Mouse (Mus musculus): ENCODE measurements around the gene Siah1a. TPM values are rescaled to one million over a fixed set of nuclear protein-coding genes. Genes with fewer than 3 reads are reported as not detected.

Gene Siah1a
- polyA plus RNA-seq, 1 experiment from 2014 or later, result 39.7 TPM

DNA sequence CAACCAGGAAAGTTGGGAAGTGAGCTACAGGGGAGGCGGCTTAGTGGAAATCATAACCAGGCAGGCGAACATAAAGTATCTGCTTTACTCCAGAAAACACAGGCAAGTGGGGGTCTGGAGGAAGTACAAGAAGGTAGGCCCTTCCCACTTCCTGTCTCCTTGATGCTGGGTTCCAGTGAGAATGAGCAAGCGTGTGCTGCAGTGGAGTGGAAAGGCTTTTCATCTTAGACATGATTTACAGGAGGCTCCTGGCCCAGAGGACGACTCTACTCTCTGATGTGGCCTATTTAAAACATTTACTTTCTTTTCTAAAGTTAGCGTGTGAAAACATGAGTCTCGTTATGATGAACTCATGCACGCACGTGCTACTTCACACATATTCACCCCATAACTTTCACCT lies 33.5 kb upstream of the Siah1a start:
- Histone ChIP-seq H3K27me3 (ENCODE audit: control insufficient read depth, insufficient read depth, low read length) (no peaks in the 10 kb centered on the region), H3K27ac (replicated peaks in 1 of 2; ENCODE audit: control insufficient read depth in 1 of 2, insufficient read depth in 1 of 2, low read depth in 2 of 2, low read length in 2 of 2) (no peak overlapping the region), H3K4me2 (ENCODE audit: low read length) (no peak overlapping the region), H3K9ac (ENCODE audit: low read length) (no peak overlapping the region), H3K9me3 (ENCODE audit: control insufficient read depth, low read length) (no peaks in the 10 kb centered on the region), H3K4me1 (ENCODE audit: control insufficient read depth in 2 of 2, insufficient read depth in 2 of 2, low read length in 2 of 2) (no peaks in the 10 kb centered on the region), H3K4me3 (ENCODE audit: control insufficient read depth in 1 of 2, insufficient read depth in 1 of 2, low read depth in 1 of 2, low read length in 2 of 2) (no peak overlapping the region), H3K36me3 (ENCODE audit: control insufficient read depth, insufficient read depth, low read length) (no peaks in the 10 kb centered on the region)
- no peak for ATAC-seq (ENCODE audit: insufficient number of reproducible peaks, insufficient read depth, low FRiP score, low read depth)
- 79% methylated on average over 8 of the region's 8 CpGs for whole genome bisulfite sequencing

- Histone ChIP-seq H3K27me3 (ENCODE audit: control insufficient read depth, insufficient read depth, low read length) (no peaks in the 10 kb centered on the region), H3K9ac (ENCODE audit: low read length) (no peak overlapping the region), H3K4me1 (ENCODE audit: control insufficient read depth in 2 of 2, insufficient read depth in 2 of 2, low read length in 2 of 2) (peaks cover 3 to 7% of the 10 kb centered on the region in 2 experiments; a peak in 2 of 4 replicates), H3K9me3 (ENCODE audit: control insufficient read depth, low read length) (no peaks in the 10 kb centered on the region), H3K27ac (replicated peaks in 1 of 2; ENCODE audit: control insufficient read depth in 1 of 2, insufficient read depth in 1 of 2, low read depth in 2 of 2, low read length in 2 of 2) (no peak overlapping the region), H3K36me3 (ENCODE audit: control insufficient read depth, insufficient read depth, low read length) (no peaks in the 10 kb centered on the region), H3K4me2 (ENCODE audit: low read length) (no peak overlapping the region), H3K4me3 (ENCODE audit: control insufficient read depth in 1 of 2, insufficient read depth in 1 of 2, low read depth in 1 of 2, low read length in 2 of 2) (no peak overlapping the region)
- ATAC-seq (ENCODE audit: insufficient number of reproducible peaks, insufficient read depth, low FRiP score, low read depth), result no peak
- WGBS, result 77% methylated on average over 1 of the region's 1 CpGs
These were observed 24.4 kb upstream of the Siah1a start for GRCm38 (mm10) chr8:86769945-86770715.

DNA sequence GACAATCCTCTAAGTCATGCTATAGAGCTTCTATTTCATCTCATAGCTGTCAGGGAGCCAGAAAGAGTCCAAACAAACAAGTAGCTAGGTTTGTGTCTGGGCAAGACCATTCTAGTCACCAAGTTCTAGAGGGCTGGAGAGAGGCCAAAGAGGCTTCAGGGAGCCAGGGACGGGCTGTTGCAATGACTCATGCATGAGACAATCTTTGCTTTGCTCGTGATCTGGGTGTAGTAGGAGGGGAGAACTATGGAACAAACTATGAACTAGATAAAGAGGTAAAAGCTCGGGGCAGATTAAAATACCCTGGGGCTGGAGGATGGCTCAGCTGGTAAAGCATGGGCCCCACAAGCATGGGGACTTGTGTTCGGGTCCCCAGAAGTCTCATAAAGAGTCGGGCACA lies 22.8 kb upstream of the Siah1a start:
- no peak overlapping the region for H3K9ac ChIP-seq (ENCODE audit: low read length)
- no peak overlapping the region for H3K27ac ChIP-seq (replicated peaks in 1 of 2; ENCODE audit: control insufficient read depth in 1 of 2, insufficient read depth in 1 of 2, low read depth in 2 of 2, low read length in 2 of 2)
- no peaks in the 10 kb centered on the region for H3K9me3 ChIP-seq (ENCODE audit: control insufficient read depth, low read length)
- no peaks in the 10 kb centered on the region for H3K27me3 ChIP-seq (ENCODE audit: control insufficient read depth, insufficient read depth, low read length)
- WGBS, result 42% methylated on average over 5 of the region's 5 CpGs
- no peak overlapping the region for H3K4me3 ChIP-seq (ENCODE audit: control insufficient read depth in 1 of 2, insufficient read depth in 1 of 2, low read depth in 1 of 2, low read length in 2 of 2)
- no peak overlapping the region for H3K4me2 ChIP-seq (ENCODE audit: low read length)
- ATAC-seq (ENCODE audit: insufficient number of reproducible peaks, insufficient read depth, low FRiP score, low read depth), result no peak
- no peaks in the 10 kb centered on the region for H3K36me3 ChIP-seq (ENCODE audit: control insufficient read depth, insufficient read depth, low read length)
- peaks cover 3 to 7% of the 10 kb centered on the region in 2 experiments; a peak in 2 of 4 replicates for H3K4me1 ChIP-seq (ENCODE audit: control insufficient read depth in 2 of 2, insufficient read depth in 2 of 2, low read length in 2 of 2)

- Histone ChIP-seq H3K9ac (ENCODE audit: low read length) (no peak overlapping the region), H3K4me3 (ENCODE audit: control insufficient read depth in 1 of 2, insufficient read depth in 1 of 2, low read depth in 1 of 2, low read length in 2 of 2) (no peak overlapping the region), H3K4me2 (ENCODE audit: low read length) (no peak overlapping the region), H3K27me3 (ENCODE audit: control insufficient read depth, insufficient read depth, low read length) (no peaks in the 10 kb centered on the region), H3K4me1 (ENCODE audit: control insufficient read depth in 2 of 2, insufficient read depth in 2 of 2, low read length in 2 of 2) (peaks cover 3 to 7% of the 10 kb centered on the region in 2 experiments; a peak in 2 of 4 replicates), H3K27ac (replicated peaks in 1 of 2; ENCODE audit: control insufficient read depth in 1 of 2, insufficient read depth in 1 of 2, low read depth in 2 of 2, low read length in 2 of 2) (no peak overlapping the region), H3K36me3 (ENCODE audit: control insufficient read depth, insufficient read depth, low read length) (no peaks in the 10 kb centered on the region), H3K9me3 (ENCODE audit: control insufficient read depth, low read length) (no peaks in the 10 kb centered on the region)
- no peak for ATAC-seq (ENCODE audit: insufficient number of reproducible peaks, insufficient read depth, low FRiP score, low read depth)
- WGBS, result 77% methylated on average over 9 of the region's 9 CpGs
These were observed 20.9 kb upstream of the Siah1a start for GRCm38 (mm10) chr8:86766548-86767211.

- ATAC-seq (ENCODE audit: insufficient number of reproducible peaks, insufficient read depth, low FRiP score, low read depth), result no peak
- H3K4me2 ChIP-seq (ENCODE audit: low read length), result no peak overlapping the region
- H3K27ac ChIP-seq (replicated peaks in 1 of 2; ENCODE audit: control insufficient read depth in 1 of 2, insufficient read depth in 1 of 2, low read depth in 2 of 2, low read length in 2 of 2), result no peak overlapping the region
- 86% methylated on average over 8 of the region's 8 CpGs for WGBS
- no peak overlapping the region for H3K4me3 ChIP-seq (ENCODE audit: control insufficient read depth in 1 of 2, insufficient read depth in 1 of 2, low read depth in 1 of 2, low read length in 2 of 2)
- no peaks in the 10 kb centered on the region for H3K9me3 ChIP-seq (ENCODE audit: control insufficient read depth, low read length)
- H3K9ac ChIP-seq (ENCODE audit: low read length), result no peak overlapping the region
- peaks cover 3 to 7% of the 10 kb centered on the region in 2 experiments; a peak in 2 of 4 replicates for H3K4me1 ChIP-seq (ENCODE audit: control insufficient read depth in 2 of 2, insufficient read depth in 2 of 2, low read length in 2 of 2)
- H3K27me3 ChIP-seq (ENCODE audit: control insufficient read depth, insufficient read depth, low read length), result no peaks in the 10 kb centered on the region
- no peaks in the 10 kb centered on the region for H3K36me3 ChIP-seq (ENCODE audit: control insufficient read depth, insufficient read depth, low read length)
These were observed 19.9 kb upstream of the Siah1a start for GRCm38 (mm10) chr8:86765669-86766068.

DNA sequence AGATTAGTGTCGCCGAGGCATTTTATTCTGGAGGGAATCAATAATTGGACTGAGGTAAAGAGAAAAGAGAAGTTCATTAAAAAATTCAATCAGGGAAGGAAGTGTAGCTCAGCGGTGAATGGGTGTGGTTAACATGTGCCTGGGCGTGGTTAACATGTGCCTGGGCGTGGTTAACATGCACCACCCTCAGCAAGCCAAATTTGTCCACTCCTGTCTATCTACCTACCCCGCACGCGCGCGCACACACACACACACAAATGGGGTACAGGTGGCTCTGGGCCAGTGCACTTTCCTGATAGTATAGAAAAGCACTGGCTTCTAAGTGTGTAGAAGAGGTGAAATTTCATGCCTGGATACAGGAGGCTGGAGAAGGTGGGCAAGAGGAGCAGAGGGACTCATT lies 19.4 kb upstream of the Siah1a start:
- no peaks in the 10 kb centered on the region for H3K9me3 ChIP-seq (ENCODE audit: control insufficient read depth, low read length)
- peaks cover 3 to 7% of the 10 kb centered on the region in 2 experiments; a peak in 2 of 4 replicates for H3K4me1 ChIP-seq (ENCODE audit: control insufficient read depth in 2 of 2, insufficient read depth in 2 of 2, low read length in 2 of 2)
- H3K9ac ChIP-seq (ENCODE audit: low read length), result no peak overlapping the region
- no peak overlapping the region for H3K4me2 ChIP-seq (ENCODE audit: low read length)
- no peak for ATAC-seq (ENCODE audit: insufficient number of reproducible peaks, insufficient read depth, low FRiP score, low read depth)
- no peak overlapping the region for H3K4me3 ChIP-seq (ENCODE audit: control insufficient read depth in 1 of 2, insufficient read depth in 1 of 2, low read depth in 1 of 2, low read length in 2 of 2)
- 90% methylated on average over 10 of the region's 10 CpGs for WGBS
- no peaks in the 10 kb centered on the region for H3K27me3 ChIP-seq (ENCODE audit: control insufficient read depth, insufficient read depth, low read length)
- no peaks in the 10 kb centered on the region for H3K36me3 ChIP-seq (ENCODE audit: control insufficient read depth, insufficient read depth, low read length)
- H3K27ac ChIP-seq (replicated peaks in 1 of 2; ENCODE audit: control insufficient read depth in 1 of 2, insufficient read depth in 1 of 2, low read depth in 2 of 2, low read length in 2 of 2), result no peak overlapping the region

GRCm38 (mm10) chr8:86762806-86763205 lies 17.1 kb upstream of the Siah1a start:
- ATAC-seq (ENCODE audit: insufficient number of reproducible peaks, insufficient read depth, low FRiP score, low read depth), result no peak
- WGBS, result 59% methylated on average over 5 of the region's 5 CpGs
- Histone ChIP-seq H3K27me3 (ENCODE audit: control insufficient read depth, insufficient read depth, low read length) (no peaks in the 10 kb centered on the region), H3K4me3 (ENCODE audit: control insufficient read depth in 1 of 2, insufficient read depth in 1 of 2, low read depth in 1 of 2, low read length in 2 of 2) (no peak overlapping the region), H3K9me3 (ENCODE audit: control insufficient read depth, low read length) (no peaks in the 10 kb centered on the region), H3K4me2 (ENCODE audit: low read length) (no peak overlapping the region), H3K36me3 (ENCODE audit: control insufficient read depth, insufficient read depth, low read length) (no peaks in the 10 kb centered on the region), H3K4me1 (ENCODE audit: control insufficient read depth in 2 of 2, insufficient read depth in 2 of 2, low read length in 2 of 2) (no peaks in the 10 kb centered on the region; a peak in 1 of 4 replicates), H3K27ac (replicated peaks in 1 of 2; ENCODE audit: control insufficient read depth in 1 of 2, insufficient read depth in 1 of 2, low read depth in 2 of 2, low read length in 2 of 2) (no peak overlapping the region), H3K9ac (ENCODE audit: low read length) (no peak overlapping the region)

Measured in heart, embryonic 14.5 days (tissue).